Mouse (Mus musculus) intestine, postnatal 0 days (tissue): ENCODE measurements around the gene Prkcb. TPM values are rescaled to one million over a fixed set of nuclear protein-coding genes. Genes with fewer than 3 reads are reported as not detected.

Source experiments
- ATAC-seq: fragments of 200-750 bp; cut with Nextera tagmentation; 2 replicates; pipeline ENCODE4 v1.8.0; 2017; ENCODE audit warnings: mild to moderate bottlenecking, moderate TSS enrichment, moderate library complexity
- H3K27ac ChIP-seq: fragments of 300-500 bp; sonication (generic); 2 replicates; pipeline ENCODE4 v1.5.1; 2014; ENCODE audit warnings: mild to moderate bottlenecking, low read depth, low read length, moderate library complexity
- H3K27me3 ChIP-seq: fragments of 300-500 bp; sonication (generic); replicated peaks from 2 replicates; pipeline ENCODE4 v1.6.1; 2014; ENCODE audit warnings: low read length, mixed read lengths; ENCODE audit not compliant: control insufficient read depth, insufficient read depth
- H3K36me3 ChIP-seq: fragments of 300-500 bp; sonication (generic); 2 replicates; pipeline ENCODE4 v1.6.1; 2014; ENCODE audit warnings: mild to moderate bottlenecking, moderate library complexity; ENCODE audit not compliant: control insufficient read depth, insufficient read depth
- H3K4me1 ChIP-seq: fragments of 300-500 bp; sonication (generic); replicated peaks from 2 replicates; pipeline ENCODE4 v1.6.1; 2014; ENCODE audit warnings: antibody characterized with exemption, low read length, mixed read lengths; ENCODE audit not compliant: control insufficient read depth, insufficient read depth
- H3K4me2 ChIP-seq: fragments of 300-500 bp; sonication (generic); replicated peaks from 2 replicates; pipeline ENCODE4 v1.6.1; 2014; ENCODE audit warnings: low read depth, mild to moderate bottlenecking, moderate library complexity
- H3K4me3 ChIP-seq: fragments of 300-500 bp; sonication (generic); 2 replicates; pipeline ENCODE4 v1.5.1; 2014; ENCODE audit warnings: low read depth, low read length
- H3K9ac ChIP-seq: fragments of 300-500 bp; sonication (generic); 2 replicates; pipeline ENCODE4 v1.6.1; 2014; ENCODE audit warnings: mild to moderate bottlenecking, low read depth, low read length
- H3K9me3 ChIP-seq: fragments of 300-500 bp; sonication (generic); 2 replicates; pipeline ENCODE4 v1.6.1; 2016; ENCODE audit warnings: mixed run types; ENCODE audit not compliant: control insufficient read depth
- CTCF ChIP-seq: sonication (generic); IDR thresholded peaks from 2 replicates; pipeline ENCODE4 v1.5.1; 2016; ENCODE audit warnings: low read depth, mild to moderate bottlenecking, control low read depth, antibody characterized with exemption, moderate library complexity
- WGBS: fragments of 180-500 bp; shearing (Covaris S2); extraction: QIAGEN DNeasy Blood & Tissue Kit; methylation state at CpG from one replicate; pipeline ENCODE4 v1.1.7; 2014; 5-methylcytosine and 5-hydroxymethylcytosine counted together
- polyA plus RNA-seq: library from polyadenylated mRNA; unstranded; fragments of >200 nt; fragmentation: Nextera tagmentation; extraction: Ambion mirVana; gene quantifications from 2 replicates; pipeline ENCODE4 v1.2.1, GENCODE M21; 2015

Prkcb gene
- polyA plus RNA-seq, 1 experiment from 2014 or later, result 4.7 TPM

GRCm38 (mm10) chr7:122575506-122575905 lies 287.0 kb downstream of the Prkcb start:
- no peak for TF ChIP-seq CTCF
- WGBS, result 41% methylated on average over 8 of the region's 8 CpGs
- Histone ChIP-seq H3K27ac (no peak overlapping the region), H3K9ac (no peak overlapping the region), H3K4me3 (no peak overlapping the region), H3K36me3 (no peaks in the 10 kb centered on the region), H3K4me1 (no peaks in the 10 kb centered on the region), H3K27me3 (no peaks in the 10 kb centered on the region), H3K9me3 (no peaks in the 10 kb centered on the region), H3K4me2 (no peak overlapping the region)
- ATAC-seq, result no peak

DNA sequence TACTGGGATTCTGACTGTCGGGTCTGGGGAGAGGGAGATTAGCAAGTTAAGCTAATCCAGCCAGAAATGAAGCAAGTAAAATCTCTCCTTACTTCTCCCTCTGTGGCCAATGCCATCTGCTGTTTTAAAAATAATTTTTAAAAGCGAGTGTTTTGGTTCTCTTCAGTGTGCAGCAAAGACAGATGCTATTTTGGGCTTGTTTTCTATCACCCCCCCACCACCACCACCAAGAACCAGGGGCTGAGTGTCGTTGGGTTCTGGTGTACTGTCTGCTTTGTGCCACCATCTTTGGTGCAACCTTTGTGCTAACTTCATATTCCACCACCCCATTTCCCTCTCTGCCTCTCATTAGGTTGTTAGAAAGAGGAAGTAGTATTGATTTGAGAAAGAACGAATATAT lies 289.0 kb downstream of the Prkcb start:
- Histone ChIP-seq H3K27me3 (no peaks in the 10 kb centered on the region), H3K27ac (no peak overlapping the region), H3K4me2 (no peak overlapping the region), H3K4me3 (no peak overlapping the region), H3K36me3 (no peaks in the 10 kb centered on the region), H3K9ac (no peak overlapping the region), H3K9me3 (no peaks in the 10 kb centered on the region), H3K4me1 (no peaks in the 10 kb centered on the region)
- WGBS, result 70% methylated on average over 4 of the region's 4 CpGs
- ATAC-seq, result no peak
- TF ChIP-seq CTCF, result no peak

DNA sequence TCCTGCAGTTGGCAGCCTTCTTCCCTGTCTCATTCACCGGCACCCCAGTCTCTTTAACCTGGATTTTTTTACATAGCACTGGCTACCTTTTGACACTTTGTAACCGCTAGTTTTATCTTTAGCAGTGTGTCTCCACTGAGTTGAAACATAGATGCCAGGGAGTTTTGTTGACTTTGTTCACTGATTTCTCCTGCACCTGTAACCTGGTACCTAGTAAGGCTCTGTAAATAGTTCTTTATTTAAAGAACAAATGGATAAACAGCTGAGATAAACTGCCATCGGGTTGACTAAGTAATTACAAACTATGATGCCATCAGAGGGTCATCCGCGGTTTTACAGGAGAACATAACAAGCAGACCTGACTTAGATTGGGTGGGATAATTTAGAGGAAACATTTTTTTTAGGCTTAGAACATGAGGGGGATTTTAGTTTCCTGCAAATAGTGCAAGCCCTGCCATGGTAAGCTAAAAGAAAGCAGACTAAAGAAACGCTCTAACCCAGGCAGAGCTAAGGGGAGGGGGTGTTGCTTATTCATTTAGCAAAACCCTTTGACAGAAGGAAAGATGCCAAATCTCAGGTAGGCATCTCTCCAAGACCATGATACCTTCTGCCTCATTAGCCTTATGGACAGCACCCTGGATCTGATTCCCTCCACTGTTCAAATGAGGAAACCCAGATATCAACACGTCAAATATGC lies 291.1 kb downstream of the Prkcb start:
- 56% methylated on average over 7 of the region's 7 CpGs for WGBS
- ATAC-seq, result no peak
- no peaks in the 10 kb centered on the region for H3K36me3 ChIP-seq
- H3K27me3 ChIP-seq, result no peaks in the 10 kb centered on the region
- no peaks in the 10 kb centered on the region for H3K4me1 ChIP-seq
- H3K9ac ChIP-seq, result no peak overlapping the region
- TF ChIP-seq CTCF, result no peak
- no peak overlapping the region for H3K4me3 ChIP-seq
- no peak overlapping the region for H3K4me2 ChIP-seq
- H3K27ac ChIP-seq, result no peak overlapping the region
- H3K9me3 ChIP-seq, result no peaks in the 10 kb centered on the region

DNA sequence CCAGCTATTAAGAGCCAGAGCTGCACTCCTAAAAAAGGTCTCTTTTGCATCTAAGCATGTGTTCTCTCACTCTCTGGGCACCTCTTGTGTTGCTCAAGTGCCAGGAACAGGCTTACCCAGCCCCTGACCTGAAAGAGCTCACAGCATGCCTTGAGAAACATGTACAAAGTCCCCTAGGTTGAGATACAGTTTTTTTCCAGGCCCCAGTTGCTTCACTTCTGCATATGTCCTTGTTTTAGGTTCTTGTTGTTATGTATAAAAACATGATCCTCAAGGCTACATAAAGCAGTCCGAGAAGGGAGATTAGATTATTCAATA lies 291.6 kb downstream of the Prkcb start:
- Histone ChIP-seq H3K36me3 (no peaks in the 10 kb centered on the region), H3K9ac (no peak overlapping the region), H3K27ac (no peak overlapping the region), H3K4me2 (no peak overlapping the region), H3K4me3 (no peak overlapping the region), H3K9me3 (no peaks in the 10 kb centered on the region), H3K4me1 (no peaks in the 10 kb centered on the region), H3K27me3 (no peaks in the 10 kb centered on the region)
- no peak for TF ChIP-seq CTCF
- 89% methylated on average over 1 of the region's 1 CpGs for WGBS
- ATAC-seq, result no peak

DNA sequence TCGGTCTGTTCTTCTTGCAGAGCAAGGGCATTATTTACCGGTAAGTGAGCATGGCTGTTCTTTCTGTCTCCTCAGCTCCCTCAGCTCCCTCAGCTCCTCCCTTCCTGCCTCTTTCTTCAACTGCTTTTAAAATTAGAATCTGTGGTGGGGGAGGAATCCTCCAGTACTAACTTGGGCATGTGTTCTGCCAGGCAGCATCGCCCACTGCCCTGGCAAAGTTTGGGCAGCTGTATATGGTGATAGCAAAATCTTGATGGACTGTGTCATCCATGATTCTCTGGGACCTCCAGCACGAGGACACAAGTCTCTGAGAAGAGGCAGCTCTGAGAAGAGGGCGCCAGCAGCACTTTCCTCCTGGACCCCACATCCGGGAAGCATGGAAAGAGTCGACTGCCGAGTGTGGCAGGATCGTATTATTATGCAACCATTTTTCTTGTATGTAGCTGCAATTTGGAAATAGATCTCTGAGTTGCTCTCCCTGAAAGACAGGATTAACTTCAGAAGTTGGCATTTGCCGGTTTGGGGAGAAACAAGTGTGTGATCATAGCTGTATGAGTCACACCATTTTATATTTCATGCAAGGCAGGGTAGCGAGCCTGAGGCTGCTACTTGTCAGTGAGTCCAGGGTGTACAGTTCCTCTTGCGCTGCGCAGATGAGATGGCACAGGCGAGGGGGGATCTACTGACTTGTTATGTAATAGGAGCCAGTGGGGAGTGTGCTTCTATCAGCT lies 296.0 kb downstream of the Prkcb start:
- Histone ChIP-seq H3K9ac (no peak overlapping the region), H3K4me2 (no peak overlapping the region), H3K4me3 (no peak overlapping the region), H3K27ac (no peak overlapping the region), H3K27me3 (no peaks in the 10 kb centered on the region), H3K9me3 (no peaks in the 10 kb centered on the region), H3K36me3 (no peaks in the 10 kb centered on the region), H3K4me1 (no peaks in the 10 kb centered on the region)
- ATAC-seq, result no peak
- WGBS, result 83% methylated on average over 14 of the region's 14 CpGs
- no peak for TF ChIP-seq CTCF

DNA sequence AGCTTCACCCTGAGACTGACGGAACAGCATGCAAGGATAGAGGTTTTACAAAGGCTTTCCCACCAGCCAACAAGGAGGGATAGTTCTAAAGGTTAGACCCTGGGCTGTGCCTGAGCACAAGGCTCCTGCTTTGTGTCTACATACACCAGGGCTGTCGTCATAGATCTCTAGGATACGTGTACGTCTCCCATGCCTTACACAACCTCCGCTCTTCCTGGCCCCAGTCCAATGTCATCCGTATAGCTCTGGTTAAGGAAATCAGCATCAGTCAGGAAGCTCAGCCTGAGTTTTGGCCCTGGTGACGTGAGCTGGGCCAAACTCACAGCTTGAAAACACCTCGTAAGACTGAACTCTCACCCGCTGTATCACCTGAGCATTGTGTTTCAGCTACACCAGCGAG lies 307.3 kb downstream of the Prkcb start:
- Histone ChIP-seq H3K27ac (no peak overlapping the region), H3K4me2 (no peak overlapping the region), H3K36me3 (no peaks in the 10 kb centered on the region), H3K4me1 (no peaks in the 10 kb centered on the region), H3K27me3 (no peaks in the 10 kb centered on the region), H3K9ac (no peak overlapping the region), H3K9me3 (no peaks in the 10 kb centered on the region), H3K4me3 (no peak overlapping the region)
- WGBS, result 62% methylated on average over 10 of the region's 10 CpGs
- TF ChIP-seq CTCF, result no peak
- no peak for ATAC-seq
